Mouse (Mus musculus) megakaryocyte progenitor cell, adult 5-6 weeks (primary cell): ENCODE results near the gene Clcn7. TPM values are rescaled to one million over a fixed set of nuclear protein-coding genes. Genes with fewer than 3 reads are reported as not detected.

Source experiments
- ATAC-seq: replicated peaks from 2 replicates; pipeline ENCODE4 v1.8.0; 2016; ENCODE audit warnings: mild to moderate bottlenecking, moderate TSS enrichment, inconsistent platforms; ENCODE audit not compliant: poor library complexity
- total RNA-seq, 2 experiments: library from RNA; stranded (forward) in 1 of 2; stranded (reverse) in 1 of 2; fragments of 157-497, 149-512 nt in 1 of 2; fragments of 200-1000 nt in 1 of 2; gene quantifications; 2 replicates each; pipeline versions ENCODE4 v1.2.3 to v1.2.4; 2015 to 2017

Clcn7 gene
- total RNA-seq (2015) (7.3 and 7.8 TPM in 2 replicates), total RNA-seq (2017) (8.1 and 9.6 TPM in 2 replicates)

DNA sequence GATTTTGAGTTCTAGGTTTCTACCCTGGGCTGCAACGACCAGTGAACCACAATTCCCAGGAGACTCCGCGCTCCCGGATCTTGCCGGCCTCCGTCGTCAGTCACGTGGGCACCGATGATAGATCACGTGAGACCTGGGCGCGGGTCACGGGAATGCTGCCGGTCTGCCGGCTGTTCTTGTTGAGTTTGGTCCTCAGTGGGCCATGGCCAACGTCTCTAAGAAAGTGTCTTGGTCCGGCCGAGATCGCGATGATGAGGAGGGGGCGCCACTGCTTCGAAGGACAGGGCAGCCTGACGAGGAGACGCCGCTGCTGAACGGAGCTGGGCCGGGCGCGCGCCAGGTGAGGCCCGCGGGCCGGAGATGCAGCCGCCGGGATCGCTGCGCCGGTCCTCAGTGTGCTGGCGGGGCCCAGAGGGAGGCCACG lies at the start of gene Clcn7:
Gene Clcn7 (plus strand): TSS at position 117 of the 424 bp plus-strand sequence.
- ATAC-seq, result peak; percentile 87

DNA sequence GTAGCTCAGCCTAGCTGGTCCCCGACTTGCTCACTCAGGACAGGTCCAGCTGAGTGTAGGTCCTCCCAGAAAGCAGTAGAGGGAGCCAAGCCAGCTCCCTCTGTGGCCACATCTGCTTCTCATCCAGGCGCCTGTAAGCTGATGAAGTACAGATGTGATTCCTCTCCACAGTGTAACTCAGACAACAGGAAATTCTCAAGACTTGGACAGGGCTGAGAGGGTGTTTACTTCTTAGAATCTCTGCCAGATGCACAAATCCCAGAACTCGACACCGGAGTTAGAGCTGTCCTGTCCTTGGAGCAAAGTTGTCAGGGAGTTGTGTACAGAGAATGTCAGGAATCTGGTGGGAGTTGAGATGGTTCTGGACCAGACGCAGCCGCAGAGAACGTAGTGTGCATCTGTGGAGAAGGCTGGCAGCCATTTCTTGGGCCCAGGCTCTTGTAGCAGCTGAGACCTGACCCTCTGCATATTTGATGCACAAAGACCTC lies 49.7 kb upstream of the Clcn7 start, which contains the start of gene Tmem204:
Gene Tmem204 (minus strand): TSS at position 148 of the 488 bp plus-strand sequence.
- peak; percentile 23; the same call in 1 of the 2 replicates for ATAC-seq

DNA sequence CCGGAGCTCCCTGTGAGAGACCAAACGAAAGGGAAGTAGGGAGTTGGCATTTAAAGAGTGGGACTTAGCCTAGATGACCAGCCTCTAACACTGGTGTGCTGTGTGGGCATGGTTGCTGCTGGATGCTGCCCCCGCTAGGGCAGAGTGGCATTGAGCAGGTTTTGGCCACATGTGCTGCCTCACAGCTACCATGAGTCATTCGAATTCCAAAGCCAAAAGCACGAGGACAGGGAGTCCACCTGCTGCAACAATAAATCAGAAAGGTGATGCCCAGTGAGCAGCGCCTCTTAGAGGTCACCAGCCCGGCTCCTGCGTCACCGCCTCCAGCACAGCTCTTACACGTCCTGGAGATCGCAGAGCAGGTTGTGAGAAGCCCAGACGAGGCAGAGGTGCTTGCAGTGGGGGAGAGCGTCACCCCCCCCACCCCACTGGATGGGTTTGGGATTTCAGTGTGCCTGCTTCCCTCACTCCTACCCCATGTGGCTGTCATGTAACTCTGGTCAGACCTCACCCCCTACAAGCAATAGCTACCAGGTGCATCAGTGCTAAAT lies 48.3 kb upstream of the Clcn7 start:
- no peak for ATAC-seq

DNA sequence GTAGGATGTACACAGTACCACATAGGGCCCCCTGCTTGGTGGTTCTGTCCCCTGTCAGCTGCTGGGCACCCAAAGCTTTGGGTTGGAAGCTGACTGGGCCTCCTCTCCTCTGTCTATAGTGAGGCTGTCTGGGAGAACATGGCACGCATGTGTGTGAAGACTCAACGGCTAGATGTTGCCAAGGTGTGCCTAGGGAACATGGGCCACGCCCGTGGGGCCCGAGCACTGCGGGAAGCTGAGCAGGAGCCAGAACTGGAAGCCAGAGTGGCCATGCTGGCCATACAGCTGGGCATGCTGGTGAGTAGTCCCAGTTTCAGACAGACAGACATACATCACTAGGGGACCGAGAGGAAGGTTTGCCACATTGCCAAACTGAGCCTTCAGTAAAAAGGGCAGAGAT lies 46.5 kb upstream of the Clcn7 start:
- ATAC-seq, result no peak

DNA sequence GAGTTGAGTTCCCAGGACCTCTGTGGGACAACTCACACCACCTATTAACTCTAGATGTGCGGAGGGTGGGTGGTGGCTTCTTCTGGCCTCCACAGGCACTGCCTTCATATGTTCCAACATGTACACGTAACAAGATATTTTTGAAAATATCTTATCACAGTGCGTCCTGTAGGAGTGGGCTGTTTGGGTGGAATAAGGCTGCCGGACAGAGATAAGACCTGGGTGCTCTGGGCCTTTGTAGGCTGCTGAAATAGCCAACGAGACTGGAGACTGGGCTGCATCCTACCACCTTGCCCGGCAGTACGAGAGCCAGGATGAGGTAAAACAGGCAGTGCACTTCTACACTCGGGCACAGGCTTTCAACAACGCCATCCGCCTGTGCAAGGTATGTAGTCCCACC lies 44.0 kb upstream of the Clcn7 start:
- ATAC-seq, result peak; percentile 85

DNA sequence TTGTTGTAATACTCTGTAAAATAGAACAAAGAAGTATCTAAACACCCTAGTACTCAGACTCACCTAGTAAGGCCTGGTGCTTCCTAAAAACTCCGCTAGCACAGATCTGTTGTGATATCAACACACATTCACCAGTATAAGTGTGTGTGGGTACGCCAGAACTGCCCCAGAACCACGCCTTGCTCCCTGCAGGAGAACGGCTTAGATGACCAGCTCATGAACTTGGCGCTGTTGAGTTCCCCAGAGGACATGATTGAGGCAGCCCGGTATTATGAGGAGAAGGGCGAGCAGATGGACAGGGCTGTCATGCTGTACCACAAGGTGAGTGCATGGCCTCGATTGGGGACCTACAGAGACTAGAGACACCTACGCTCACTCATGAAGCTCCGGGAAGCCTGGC lies 42.7 kb upstream of the Clcn7 start:
- no peak for ATAC-seq

DNA sequence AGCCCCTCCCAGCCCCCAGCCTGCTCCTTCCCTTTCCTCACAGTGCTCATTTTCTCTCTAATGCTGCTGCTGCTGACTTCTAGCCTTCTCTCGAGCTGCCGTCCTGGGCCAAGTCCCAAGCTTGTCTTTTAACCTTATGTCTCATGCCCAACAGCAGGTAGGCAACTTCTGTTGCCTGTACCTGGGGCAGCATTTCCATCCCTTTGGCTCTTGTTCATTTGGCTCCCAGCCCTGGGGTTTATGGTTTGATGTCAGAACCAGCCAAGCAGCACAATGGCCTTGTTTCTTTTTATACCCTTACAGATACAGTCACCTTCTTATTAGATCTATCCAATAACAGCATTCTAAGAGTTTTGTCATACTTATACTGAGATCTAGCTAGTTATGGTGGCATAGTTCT lies 37.0 kb upstream of the Clcn7 start:
- ATAC-seq, result no peak

DNA sequence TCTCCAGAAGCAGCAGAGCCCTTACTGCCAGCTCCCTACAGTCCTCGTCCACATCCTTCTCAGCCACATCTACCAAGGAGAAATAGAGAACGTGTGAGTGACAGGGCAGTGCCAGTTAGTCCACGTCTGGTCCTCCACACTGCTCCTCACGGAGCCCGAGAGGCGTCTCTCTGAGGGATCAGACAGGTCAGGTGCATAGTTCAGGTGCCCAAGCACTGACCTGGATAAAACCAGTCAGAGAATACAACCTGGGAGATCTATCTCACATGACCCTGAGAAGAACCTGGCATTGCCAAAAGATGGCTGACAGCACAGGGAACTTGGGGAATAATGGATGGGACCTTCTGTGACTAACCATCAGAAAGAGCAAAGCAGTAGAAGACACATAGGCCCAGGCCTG lies 33.1 kb upstream of the Clcn7 start:
- ATAC-seq, result no peak

DNA sequence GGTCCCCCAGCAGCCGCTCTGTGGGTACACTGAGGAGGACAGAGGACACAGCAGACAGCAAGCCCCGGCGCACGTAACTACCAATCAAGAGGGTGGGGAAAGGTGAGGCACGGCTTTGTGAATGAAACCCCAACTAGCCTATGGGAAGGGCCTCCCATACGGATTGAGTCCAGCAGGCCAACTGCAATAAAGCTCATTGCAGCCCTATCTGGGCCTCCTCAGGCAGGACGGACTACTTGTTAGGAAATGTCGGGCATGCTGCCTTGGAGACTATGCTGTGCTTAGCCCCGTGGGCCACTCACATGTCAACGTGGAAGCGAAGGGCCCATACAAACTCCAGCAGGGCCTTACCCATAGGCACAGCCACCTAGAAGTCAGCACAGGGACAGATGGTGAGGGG lies 31.9 kb upstream of the Clcn7 start:
- ATAC-seq, result no peak

DNA sequence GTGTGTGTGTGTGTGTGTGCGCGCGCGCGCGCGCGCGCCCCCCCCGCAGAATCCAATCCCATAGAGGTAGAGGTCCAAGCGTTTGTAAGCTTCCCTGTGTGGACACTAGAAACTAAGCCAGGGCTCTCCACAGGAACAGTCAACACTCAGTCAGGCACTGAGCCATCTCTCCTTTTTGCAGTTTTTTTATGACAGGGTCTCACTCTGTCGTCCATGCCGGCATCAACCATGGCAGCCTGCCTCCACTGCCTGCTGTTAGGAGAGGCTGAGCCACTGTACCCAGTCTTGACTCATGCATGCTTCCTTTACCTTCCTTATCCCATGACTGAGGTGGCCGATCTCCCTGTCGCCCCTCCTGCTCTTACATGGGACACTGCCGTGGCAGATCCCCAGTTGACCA lies 25.4 kb upstream of the Clcn7 start:
- ATAC-seq, result no peak

DNA sequence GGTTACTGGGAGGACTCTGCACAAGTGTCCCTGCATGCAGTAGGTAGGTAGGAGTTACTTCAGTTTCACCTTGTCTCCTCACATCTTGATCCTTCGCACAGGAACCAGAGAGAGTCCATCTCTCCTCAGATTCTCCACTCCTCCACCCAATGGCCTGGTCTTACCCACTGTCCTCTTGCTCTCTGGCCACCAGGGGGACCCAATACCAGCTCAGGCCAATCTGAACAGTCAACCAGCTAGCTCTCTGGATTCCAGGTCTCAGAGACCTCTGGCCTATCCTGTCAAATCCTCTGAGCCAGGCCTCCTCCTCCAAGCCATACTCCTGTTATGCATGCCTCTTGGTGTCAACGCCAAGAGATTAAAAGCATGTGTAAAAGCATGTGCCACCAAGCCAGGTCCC lies 23.6 kb upstream of the Clcn7 start:
- ATAC-seq, result peak; percentile 81

DNA sequence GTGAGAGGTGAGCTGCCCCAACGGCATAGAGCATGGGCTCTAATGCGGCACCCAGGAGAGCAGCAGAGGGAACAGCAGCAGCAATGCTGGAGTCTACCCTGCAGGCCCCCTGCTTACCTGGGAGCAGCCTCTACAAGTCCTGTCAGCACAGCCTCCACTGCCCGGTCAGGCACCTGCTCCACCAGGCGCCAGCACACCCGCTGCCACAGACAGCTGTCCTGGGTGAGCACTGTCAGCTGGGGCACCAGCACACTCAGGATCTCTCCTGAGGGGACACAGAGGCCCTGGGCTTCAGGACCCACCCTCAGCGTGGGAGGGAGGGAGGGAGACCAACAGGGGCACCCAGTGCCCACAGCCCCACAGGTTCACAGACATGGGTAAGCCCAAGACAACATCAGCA lies 22.6 kb upstream of the Clcn7 start:
- ATAC-seq, result no peak

DNA sequence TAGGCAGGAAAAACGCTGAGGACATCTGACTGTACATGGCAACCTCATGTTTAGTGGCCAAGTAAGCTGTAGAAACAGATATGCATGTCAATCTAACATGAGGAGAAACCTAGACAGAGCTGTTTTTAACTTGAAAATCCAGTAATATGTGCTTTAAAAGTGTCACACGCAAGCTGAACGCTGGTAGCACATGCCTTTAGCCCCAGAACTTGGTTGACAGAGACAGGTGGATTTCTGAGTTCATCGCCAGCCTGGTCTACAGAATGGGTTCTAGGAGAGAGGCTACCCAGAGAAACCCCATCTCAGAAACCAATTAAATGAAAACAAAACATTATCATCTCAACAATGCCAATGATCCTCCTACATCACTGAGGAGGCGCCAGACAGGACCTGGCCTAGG lies 22.0 kb upstream of the Clcn7 start:
- no peak for ATAC-seq

DNA sequence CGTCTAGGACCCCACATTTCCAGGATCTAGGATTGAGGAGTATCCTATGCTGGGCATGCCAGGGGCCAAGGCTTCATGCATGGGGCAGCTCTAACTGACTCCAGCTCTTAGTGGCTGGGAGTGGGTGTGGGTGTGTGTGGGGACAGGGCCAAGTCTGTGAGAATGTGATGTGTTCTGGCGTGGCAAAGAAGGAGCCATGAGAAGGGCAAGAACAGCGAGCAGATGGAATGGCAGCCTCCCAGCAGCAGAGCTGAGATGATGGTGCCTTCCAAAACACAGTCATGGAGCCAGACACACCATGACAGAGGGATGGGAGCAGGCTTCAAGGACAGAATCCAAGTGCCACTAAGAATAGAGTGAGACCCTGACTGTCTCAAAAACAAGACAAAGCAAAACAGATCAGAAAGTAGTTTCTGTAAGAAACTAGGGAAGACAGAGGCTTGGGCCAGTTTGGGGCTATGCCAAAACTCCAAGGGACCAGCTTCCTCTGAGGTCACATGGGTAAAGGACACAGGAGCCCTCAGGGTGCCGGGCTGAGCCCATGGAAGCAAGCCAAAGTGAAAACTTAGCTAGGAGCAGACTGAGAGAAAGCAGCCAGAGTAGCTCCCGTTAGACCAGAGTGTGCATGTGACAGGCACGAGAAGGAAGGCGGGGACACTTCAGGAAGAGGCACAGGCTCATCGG lies 21.3 kb upstream of the Clcn7 start:
- ATAC-seq, result no peak

DNA sequence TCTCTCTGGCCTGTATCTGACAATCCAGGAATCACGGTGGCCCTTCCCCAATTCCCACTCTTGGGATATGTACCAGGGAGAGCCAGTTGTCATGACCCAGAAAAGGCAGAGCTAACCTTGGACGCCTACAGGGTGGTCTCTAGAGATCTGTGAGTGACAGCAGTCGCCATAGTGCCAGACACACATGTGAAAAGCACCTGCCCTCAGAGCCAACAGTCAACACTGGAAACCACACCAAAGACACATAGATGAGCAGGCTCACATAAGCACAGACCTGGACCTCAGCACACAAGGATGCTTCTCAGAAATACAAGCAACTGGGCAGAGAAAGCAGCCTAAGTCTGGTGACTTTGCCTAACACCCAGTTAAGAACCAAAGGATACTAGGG lies 20.8 kb upstream of the Clcn7 start:
- no peak for ATAC-seq

DNA sequence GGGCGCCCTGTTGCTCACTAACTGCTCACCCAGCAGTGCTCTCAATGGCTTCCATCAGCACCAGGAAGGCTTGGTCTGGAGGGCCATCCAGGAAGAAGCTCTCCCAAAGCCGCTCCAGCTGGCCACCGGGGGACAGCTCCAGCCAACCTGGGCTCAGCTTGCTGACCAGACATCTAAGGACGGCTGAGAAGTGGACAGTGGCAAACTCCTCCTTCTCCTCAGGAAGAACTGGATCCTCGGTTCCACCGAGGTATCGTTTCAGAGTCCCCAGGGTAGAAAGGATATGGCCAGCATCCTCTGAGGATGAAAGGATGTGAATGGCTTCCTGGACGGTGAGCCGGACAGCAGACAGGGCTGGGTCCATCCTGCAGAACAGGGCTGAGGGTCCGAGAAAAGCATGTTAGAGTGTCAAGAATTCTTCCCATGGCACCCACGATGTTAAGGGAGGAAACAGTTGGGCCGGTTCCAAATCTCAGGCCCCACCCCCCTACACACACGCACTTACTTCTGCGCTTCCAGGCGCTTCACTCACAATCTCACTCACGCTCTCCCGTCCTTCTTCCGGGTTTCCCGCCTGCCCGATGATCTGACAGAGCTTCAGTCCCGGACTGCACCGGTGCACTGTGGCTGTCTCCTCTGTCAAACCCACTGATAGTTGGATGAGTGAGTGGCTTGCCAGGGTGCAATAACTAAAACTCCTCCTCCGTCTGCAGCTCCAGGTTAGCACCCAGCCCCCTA lies 18.1 kb upstream of the Clcn7 start:
- ATAC-seq, result peak; percentile 58

DNA sequence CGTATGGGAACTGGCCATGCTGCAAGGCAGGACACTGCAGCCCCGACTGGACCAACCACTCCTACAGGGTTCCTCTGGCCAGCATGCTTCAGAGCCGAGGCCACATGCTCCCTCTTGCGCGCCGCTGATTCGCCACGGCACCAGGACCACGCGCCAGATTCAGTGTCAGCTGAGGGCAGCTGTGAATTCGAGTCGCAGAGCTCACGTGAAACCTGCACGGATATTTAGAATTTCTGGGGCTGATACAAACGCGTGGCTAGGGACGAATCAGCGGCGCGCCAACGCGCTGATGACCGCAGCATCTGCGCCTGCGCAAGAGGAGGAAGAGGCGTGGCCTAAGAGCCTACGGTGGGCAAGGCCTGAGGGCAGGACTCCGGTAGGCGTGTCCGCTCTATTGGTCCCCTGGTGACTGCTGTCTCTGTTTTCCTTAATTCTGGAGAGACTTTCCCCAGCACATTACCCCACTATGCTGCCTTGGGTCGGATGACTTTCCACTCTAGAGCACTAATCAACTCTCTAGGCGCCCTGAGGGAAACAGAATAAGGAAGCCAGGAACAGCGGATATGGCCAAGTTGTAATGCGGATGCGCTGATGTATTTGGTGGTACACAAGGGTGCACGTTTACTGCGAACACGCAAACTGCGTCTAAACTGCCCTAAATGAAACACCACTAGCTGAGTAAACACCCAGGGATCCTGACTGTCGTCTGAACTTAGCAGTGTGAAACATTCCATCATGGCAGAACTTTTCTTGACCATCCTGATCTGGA lies 17.3 kb upstream of the Clcn7 start, which contains the start of gene Telo2:
Gene Telo2 (minus strand): TSS at position 304 of the 769 bp plus-strand sequence.
- ATAC-seq, result peak; percentile 89

DNA sequence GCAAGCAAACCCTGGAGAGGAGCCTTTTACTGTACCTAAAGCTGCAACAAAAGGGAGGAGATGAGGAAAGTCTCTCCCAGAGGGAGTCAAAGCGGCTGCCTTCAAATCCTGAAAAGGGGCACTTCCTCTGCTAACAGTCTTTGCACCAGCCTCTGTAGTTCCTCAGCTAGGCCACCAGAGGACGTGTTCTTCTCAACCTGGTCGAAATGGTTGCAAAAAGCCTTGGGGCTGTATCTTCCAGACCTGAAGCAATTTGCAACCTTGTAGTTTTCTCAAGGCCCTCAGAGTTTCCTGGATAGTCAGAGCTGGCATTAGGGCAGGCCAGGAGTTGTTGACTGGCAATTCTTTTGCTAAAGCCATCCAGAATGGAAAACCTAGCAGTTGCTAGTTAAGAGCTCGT lies 15.9 kb upstream of the Clcn7 start:
- peak; percentile 43 for ATAC-seq

DNA sequence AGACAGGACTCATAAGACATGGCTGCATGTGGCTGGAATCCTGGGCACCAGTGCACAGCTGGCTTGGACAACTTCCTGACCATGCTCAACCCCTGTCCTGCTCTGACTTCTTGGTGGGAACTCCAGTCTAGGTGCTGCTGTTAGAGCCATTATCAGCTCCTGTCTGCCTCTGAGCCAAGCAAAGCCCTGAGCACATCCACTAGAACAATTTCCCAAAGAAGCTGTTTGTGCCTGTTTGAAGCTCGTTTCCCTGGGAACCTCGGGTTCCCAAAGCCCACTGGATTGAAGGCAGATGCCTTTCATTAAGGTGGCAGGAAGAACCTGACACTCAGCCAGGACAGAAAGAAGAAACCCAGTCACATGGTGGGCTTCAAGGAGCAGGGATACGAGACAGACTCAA lies 12.8 kb upstream of the Clcn7 start, which contains the start of gene Ptx4:
Gene Ptx4 (plus strand): TSS at position 355 of the 400 bp plus-strand sequence.
- no peak for ATAC-seq

DNA sequence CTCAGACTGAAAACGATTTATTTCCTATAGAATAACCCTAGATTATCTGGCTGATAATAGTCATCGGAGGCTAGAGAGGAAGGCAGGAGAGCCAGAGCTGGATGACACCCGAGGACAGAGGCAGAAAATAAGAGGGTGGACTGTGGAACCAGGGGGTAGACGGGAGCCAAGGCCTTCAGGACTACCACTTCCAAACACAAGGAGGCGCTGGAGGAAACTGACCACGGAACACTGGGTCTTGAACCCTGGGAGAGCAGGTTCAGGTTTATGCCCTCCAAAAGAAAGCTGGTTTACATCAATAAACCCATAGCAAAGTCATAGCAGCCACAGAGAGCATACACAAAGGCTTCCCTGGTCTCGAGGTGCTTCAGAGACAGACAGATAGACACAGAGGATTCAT lies 9.2 kb upstream of the Clcn7 start:
- peak; percentile 58; the same call in 1 of the 2 replicates for ATAC-seq
